Mouse (Mus musculus): ENCODE results near the gene Ttc9c. TPM values are rescaled to one million over a fixed set of nuclear protein-coding genes. Genes with fewer than 3 reads are reported as not detected.

Ttc9c gene
- polyA plus RNA-seq, 1 experiment from 2014 or later = 62.7 TPM

- Histone ChIP-seq H3K27me3 (no peaks in the 10 kb centered on the region), H3K27ac (no peak overlapping the region), H3K9me3 (replicated peaks) (peaks cover 3% of the 10 kb centered on the region), H3K36me3 (peaks cover 66% of the 10 kb centered on the region), H3K9ac (no peak overlapping the region), H3K4me3 (replicated peaks) (no peak overlapping the region), H3K4me1 (peaks cover 6% of the 10 kb centered on the region), H3K4me2 (no peak overlapping the region)
- ATAC-seq (replicated peaks; ENCODE audit: low FRiP score) = no peak
- 95% methylated on average over 4 of the region's 4 CpGs for WGBS
These were observed 55.9 kb downstream of the Ttc9c start for GRCm38 (mm10) chr19:8763276-8763675.

GRCm38 (mm10) chr19:8760757-8761156 is 58.4 kb downstream of the Ttc9c start:
- H3K4me1 ChIP-seq = peaks cover 16% of the 10 kb centered on the region
- no peak overlapping the region for H3K27ac ChIP-seq
- WGBS = 93% methylated on average over 2 of the region's 2 CpGs
- H3K4me3 ChIP-seq (replicated peaks) = no peak overlapping the region
- no peak overlapping the region for H3K9ac ChIP-seq
- H3K27me3 ChIP-seq = no peaks in the 10 kb centered on the region
- H3K36me3 ChIP-seq = peaks cover 42% of the 10 kb centered on the region
- H3K4me2 ChIP-seq = no peak overlapping the region
- H3K9me3 ChIP-seq (replicated peaks) = peaks cover 3% of the 10 kb centered on the region
- no peak for ATAC-seq (replicated peaks; ENCODE audit: low FRiP score)

Other genes with a start within 250 kb of the Ttc9c start
- gene Slc22a8, start 228.1 kb downstream of the Ttc9c start, polyA plus RNA-seq (2015; fragmentation: Nextera tagmentation; extraction: Ambion mirVana) = 6.8 and 8.3 TPM in 2 replicates
- 21.6 and 26.5 TPM in 2 replicates for gene Slc22a6, start 201.3 kb downstream of the Ttc9c start, polyA plus RNA-seq (2015; fragmentation: Nextera tagmentation; extraction: Ambion mirVana)
- 0.06 and 0.14 TPM in 2 replicates for gene Chrm1, start 155.5 kb downstream of the Ttc9c start, polyA plus RNA-seq (2015; fragmentation: Nextera tagmentation; extraction: Ambion mirVana)
- gene Slc3a2, start 96.0 kb downstream of the Ttc9c start, polyA plus RNA-seq (2015; fragmentation: Nextera tagmentation; extraction: Ambion mirVana) = 115 and 123 TPM in 2 replicates
- gene Wdr74, start 83.5 kb downstream of the Ttc9c start, polyA plus RNA-seq (2015; fragmentation: Nextera tagmentation; extraction: Ambion mirVana) = 90.1 and 94.2 TPM in 2 replicates
- gene 1700092M07Rik, start 78.6 kb downstream of the Ttc9c start, polyA plus RNA-seq (2015; fragmentation: Nextera tagmentation; extraction: Ambion mirVana) = 2.0 and 2.6 TPM in 2 replicates
- 132 and 145 TPM in 2 replicates for gene Stx5a, start 77.9 kb downstream of the Ttc9c start, polyA plus RNA-seq (2015; fragmentation: Nextera tagmentation; extraction: Ambion mirVana)
- gene Nxf1, start 62.3 kb downstream of the Ttc9c start, polyA plus RNA-seq (2015; fragmentation: Nextera tagmentation; extraction: Ambion mirVana) = 183 and 189 TPM in 2 replicates
- gene Tmem223, start 48.3 kb downstream of the Ttc9c start, polyA plus RNA-seq (2015; fragmentation: Nextera tagmentation; extraction: Ambion mirVana) = 206 and 220 TPM in 2 replicates
- gene Tmem179b, start 44.9 kb downstream of the Ttc9c start, polyA plus RNA-seq (2015; fragmentation: Nextera tagmentation; extraction: Ambion mirVana) = 83.6 and 85.6 TPM in 2 replicates
- 31.5 and 35.1 TPM in 2 replicates for gene Taf6l, start 32.9 kb downstream of the Ttc9c start, polyA plus RNA-seq (2015; fragmentation: Nextera tagmentation; extraction: Ambion mirVana)
- 172 and 187 TPM in 2 replicates for gene Polr2g, start 20.8 kb downstream of the Ttc9c start, polyA plus RNA-seq (2015; fragmentation: Nextera tagmentation; extraction: Ambion mirVana)
- gene Zbtb3, start 16.8 kb downstream of the Ttc9c start, polyA plus RNA-seq (2015; fragmentation: Nextera tagmentation; extraction: Ambion mirVana) = 5.1 and 5.7 TPM in 2 replicates
- 5.6 and 6.4 TPM in 2 replicates for gene Hnrnpul2, start 677 bp upstream of the Ttc9c start, polyA plus RNA-seq (2015; fragmentation: Nextera tagmentation; extraction: Ambion mirVana)
- not detected in 2 replicates for gene AC129217.1, start 10.4 kb upstream of the Ttc9c start, polyA plus RNA-seq (2015; fragmentation: Nextera tagmentation; extraction: Ambion mirVana)
- 52.1 and 58.1 TPM in 2 replicates for gene Bscl2, start 18.1 kb upstream of the Ttc9c start, polyA plus RNA-seq (2015; fragmentation: Nextera tagmentation; extraction: Ambion mirVana)
- gene Gng3, start 19.9 kb upstream of the Ttc9c start, polyA plus RNA-seq (2015; fragmentation: Nextera tagmentation; extraction: Ambion mirVana) = 4.8 and 8.5 TPM in 2 replicates
- 0.84 and 1.3 TPM in 2 replicates for gene Lrrn4cl, start 31.4 kb upstream of the Ttc9c start, polyA plus RNA-seq (2015; fragmentation: Nextera tagmentation; extraction: Ambion mirVana)
- gene Ubxn1, start 52.2 kb upstream of the Ttc9c start, polyA plus RNA-seq (2015; fragmentation: Nextera tagmentation; extraction: Ambion mirVana) = 192 and 195 TPM in 2 replicates
- 69.5 and 72.8 TPM in 2 replicates for gene Uqcc3, start 61.6 kb upstream of the Ttc9c start, polyA plus RNA-seq (2015; fragmentation: Nextera tagmentation; extraction: Ambion mirVana)
- gene Lbhd1, start 64.4 kb upstream of the Ttc9c start, polyA plus RNA-seq (2015; fragmentation: Nextera tagmentation; extraction: Ambion mirVana) = 82.3 and 111 TPM in 2 replicates
- gene Gm49403, start 64.6 kb upstream of the Ttc9c start, polyA plus RNA-seq (2015; fragmentation: Nextera tagmentation; extraction: Ambion mirVana) = not detected in 2 replicates
- 100 TPM in 2 replicates for gene 1810009A15Rik, start 69.5 kb upstream of the Ttc9c start, polyA plus RNA-seq (2015; fragmentation: Nextera tagmentation; extraction: Ambion mirVana)
- gene Gm49416, start 69.6 kb upstream of the Ttc9c start, polyA plus RNA-seq (2015; fragmentation: Nextera tagmentation; extraction: Ambion mirVana) = not detected in 2 replicates
- 42.4 and 47.4 TPM in 2 replicates for gene Ints5, start 73.7 kb upstream of the Ttc9c start, polyA plus RNA-seq (2015; fragmentation: Nextera tagmentation; extraction: Ambion mirVana)
- gene Ganab, start 78.7 kb upstream of the Ttc9c start, polyA plus RNA-seq (2015; fragmentation: Nextera tagmentation; extraction: Ambion mirVana) = 126 and 130 TPM in 2 replicates
- 51.2 and 51.8 TPM in 2 replicates for gene B3gat3, start 101.0 kb upstream of the Ttc9c start, polyA plus RNA-seq (2015; fragmentation: Nextera tagmentation; extraction: Ambion mirVana)
- 3.9 and 4.9 TPM in 2 replicates for gene Rom1, start 110.0 kb upstream of the Ttc9c start, polyA plus RNA-seq (2015; fragmentation: Nextera tagmentation; extraction: Ambion mirVana)
- gene Eml3, start 110.2 kb upstream of the Ttc9c start, polyA plus RNA-seq (2015; fragmentation: Nextera tagmentation; extraction: Ambion mirVana) = 28.7 and 33.5 TPM in 2 replicates
- 166 and 168 TPM in 2 replicates for gene Mta2, start 122.5 kb upstream of the Ttc9c start, polyA plus RNA-seq (2015; fragmentation: Nextera tagmentation; extraction: Ambion mirVana)
- 32.9 and 33.5 TPM in 2 replicates for gene Tut1, start 134.5 kb upstream of the Ttc9c start, polyA plus RNA-seq (2015; fragmentation: Nextera tagmentation; extraction: Ambion mirVana)
- gene Eef1g, start 147.7 kb upstream of the Ttc9c start, polyA plus RNA-seq (2015; fragmentation: Nextera tagmentation; extraction: Ambion mirVana) = 467 and 476 TPM in 2 replicates
- 17.3 and 18.2 TPM in 2 replicates for gene Ahnak, start 170.0 kb upstream of the Ttc9c start, polyA plus RNA-seq (2015; fragmentation: Nextera tagmentation; extraction: Ambion mirVana)

Measured in kidney, embryonic 15.5 days (tissue).